Mouse (Mus musculus) monocyte, adult 2 months (primary cell): Measurements from ENCODE around the gene Rhobtb1.

Source experiments
- DNase-seq, 2 experiments: peaks; one replicate each; pipeline ENCODE4 v3.0.0; 2022; ENCODE audit warnings: low spot score in 2 of 2, low read depth in 1 of 2

Rhobtb1 gene

GRCm38 (mm10) chr10:69245906-69246668, 94.9 kb downstream of the Rhobtb1 start:
- DNase-seq = no peak

- DNase-seq = no peak
Measured at GRCm38 (mm10) chr10:69246762-69247161, 95.5 kb downstream of the Rhobtb1 start.

- no peak for DNase-seq
Measured at GRCm38 (mm10) chr10:69247311-69248033, 96.2 kb downstream of the Rhobtb1 start.

- DNase-seq = no peak
Measured at GRCm38 (mm10) chr10:69248261-69249160, 97.3 kb downstream of the Rhobtb1 start.

GRCm38 (mm10) chr10:69251254-69251653, 100.0 kb downstream of the Rhobtb1 start:
- no peak for DNase-seq

- DNase-seq = no peak
Measured at GRCm38 (mm10) chr10:69252112-69253074, 101.2 kb downstream of the Rhobtb1 start.

GRCm38 (mm10) chr10:69253075-69253685, 101.9 kb downstream of the Rhobtb1 start:
- DNase-seq = no peak

GRCm38 (mm10) chr10:69253686-69254080, 102.4 kb downstream of the Rhobtb1 start:
- no peak for DNase-seq

GRCm38 (mm10) chr10:69254390-69254847, 103.2 kb downstream of the Rhobtb1 start:
- peak; percentile 12 to 16 for DNase-seq

GRCm38 (mm10) chr10:69255594-69255993, 104.4 kb downstream of the Rhobtb1 start:
- no peak for DNase-seq

- DNase-seq = no peak
Measured at GRCm38 (mm10) chr10:69257592-69258133, 106.4 kb downstream of the Rhobtb1 start.

GRCm38 (mm10) chr10:69258588-69258987, 107.4 kb downstream of the Rhobtb1 start:
- no peak for DNase-seq

- DNase-seq = no peak
Measured at GRCm38 (mm10) chr10:69259161-69259560, 107.9 kb downstream of the Rhobtb1 start.

- DNase-seq = no peak
Measured at GRCm38 (mm10) chr10:69259929-69260328, 108.7 kb downstream of the Rhobtb1 start.

GRCm38 (mm10) chr10:69262918-69263822, 111.9 kb downstream of the Rhobtb1 start:
- no peak for DNase-seq

GRCm38 (mm10) chr10:69263906-69264305, 112.7 kb downstream of the Rhobtb1 start:
- no peak for DNase-seq

- no peak for DNase-seq
Measured at GRCm38 (mm10) chr10:69265421-69265820, 114.2 kb downstream of the Rhobtb1 start.

- no peak for DNase-seq
Measured at GRCm38 (mm10) chr10:69268061-69268643, 116.9 kb downstream of the Rhobtb1 start.
